Mouse (Mus musculus) intestine, embryonic 14.5 days (tissue): ENCODE measurements at regions not wholly inside any gene's neighbourhood (a gene's known extent, or its start where the extent isn't known, plus 50 kb on each side); places are given as distances from the start of the nearest gene placed in this dataset.

Experiments
- ATAC-seq: fragments of 200-750 bp; cut with Nextera tagmentation; replicated peaks from 2 replicates; pipeline ENCODE4 v1.8.0; 2017; ENCODE audit warnings: low read depth, moderate number of reproducible peaks, moderate TSS enrichment, moderate library complexity; ENCODE audit not compliant: low FRiP score, low TSS enrichment
- DNase-seq: peaks from one replicate; pipeline ENCODE4 v3.0.0-alpha.2; 2018; ENCODE audit warnings: low spot score
- H3K27ac ChIP-seq: fragments of 300-500 bp; sonication (generic); 2 replicates; pipeline ENCODE4 v1.5.1; 2014; ENCODE audit warnings: low read depth, mild to moderate bottlenecking, control low read depth
- H3K27me3 ChIP-seq: fragments of 300-500 bp; sonication (generic); replicated peaks from 2 replicates; pipeline ENCODE4 v1.6.1; 2014; ENCODE audit warnings: low read length, control low read depth; ENCODE audit not compliant: control insufficient read depth, insufficient read depth
- H3K36me3 ChIP-seq: fragments of 300-500 bp; sonication (generic); 2 replicates; pipeline ENCODE4 v1.6.1; 2014; ENCODE audit warnings: low read length, control low read depth; ENCODE audit not compliant: control insufficient read depth, insufficient read depth
- H3K4me1 ChIP-seq: fragments of 300-500 bp; sonication (generic); replicated peaks from 2 replicates; pipeline ENCODE4 v1.6.1; 2014; ENCODE audit warnings: low read length, control low read depth, mixed read lengths; ENCODE audit not compliant: control insufficient read depth, insufficient read depth
- H3K4me2 ChIP-seq: fragments of 300-500 bp; sonication (generic); 2 replicates; pipeline ENCODE4 v1.6.1; 2014; ENCODE audit warnings: low read length
- H3K4me3 ChIP-seq: fragments of 300-500 bp; sonication (generic); 2 replicates; pipeline ENCODE4 v1.5.1; 2014; ENCODE audit warnings: low read depth, low read length, control low read depth, mixed read lengths
- H3K9ac ChIP-seq: fragments of 300-500 bp; sonication (generic); 2 replicates; pipeline ENCODE4 v1.6.1; 2014; ENCODE audit warnings: mild to moderate bottlenecking, low read length
- H3K9me3 ChIP-seq: fragments of 300-500 bp; sonication (generic); 2 replicates; pipeline ENCODE4 v1.6.1; 2016; ENCODE audit warnings: low read length, control low read depth; ENCODE audit not compliant: control insufficient read depth
- WGBS: fragments of 180-500 bp; shearing (Covaris S2); extraction: QIAGEN DNeasy Blood & Tissue Kit; methylation state at CpG from one replicate; pipeline ENCODE4 v1.1.7; 2014; 5-methylcytosine and 5-hydroxymethylcytosine counted together

- Histone ChIP-seq H3K27ac (no peak overlapping the region), H3K27me3 (no peaks in the 10 kb centered on the region), H3K9me3 (no peaks in the 10 kb centered on the region), H3K36me3 (no peaks in the 10 kb centered on the region), H3K9ac (no peak overlapping the region), H3K4me3 (no peak overlapping the region), H3K4me1 (peaks cover 8% of the 10 kb centered on the region), H3K4me2 (no peak overlapping the region)
- WGBS = 42% methylated on average over 5 of the region's 5 CpGs
- no peak for DNase-seq
- no peak for ATAC-seq
Observed at GRCm38 (mm10) chr13:48131681-48132080, 129.3 kb upstream of the Id4 start.

DNA sequence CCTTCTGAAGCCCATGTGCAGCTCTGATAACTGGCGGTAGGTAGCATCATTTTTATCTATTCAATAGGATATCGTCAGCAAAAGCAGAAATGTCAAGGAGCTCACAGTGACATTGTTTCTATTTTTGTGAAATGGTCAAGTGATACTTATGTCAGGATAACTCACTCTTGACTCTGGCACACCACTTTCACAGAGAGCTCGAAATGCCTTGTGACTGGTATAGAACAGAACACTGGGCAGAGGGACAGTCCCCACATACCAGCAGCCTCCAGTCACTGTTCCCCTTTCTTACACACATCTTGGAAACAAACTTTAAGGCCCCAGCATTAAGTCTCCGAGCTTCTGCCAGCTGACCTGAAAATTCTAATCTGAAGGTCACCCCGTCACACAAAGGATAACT, 115.1 kb upstream of the Id4 start:
- Histone ChIP-seq H3K9me3 (no peaks in the 10 kb centered on the region), H3K27ac (no peak overlapping the region), H3K27me3 (no peaks in the 10 kb centered on the region), H3K4me2 (no peak overlapping the region), H3K9ac (no peak overlapping the region), H3K4me3 (no peak overlapping the region), H3K36me3 (no peaks in the 10 kb centered on the region), H3K4me1 (no peaks in the 10 kb centered on the region)
- 89% methylated on average over 5 of the region's 5 CpGs for WGBS
- ATAC-seq (no peak), DNase-seq (no peak)

DNA sequence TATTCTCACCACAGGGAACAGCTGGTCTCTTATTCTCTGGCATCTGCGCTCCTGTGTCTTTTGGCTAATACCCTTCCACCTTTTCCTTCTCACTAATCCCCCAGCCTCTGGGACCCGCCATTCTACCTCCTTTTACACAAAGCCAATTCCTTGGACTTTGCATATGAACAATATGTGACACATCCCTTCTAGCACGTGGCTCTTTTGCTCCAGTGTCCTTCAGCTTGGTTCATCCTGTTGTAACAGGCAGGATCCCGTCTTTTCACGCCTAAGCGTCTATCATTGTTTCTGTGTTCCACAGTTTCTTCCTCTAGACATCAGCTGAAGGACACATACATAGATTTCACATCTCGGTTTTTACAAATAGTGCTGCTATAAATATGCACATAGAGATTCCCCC, 114.0 kb upstream of the Id4 start:
- 85% methylated on average over 7 of the region's 7 CpGs for WGBS
- Histone ChIP-seq H3K4me2 (no peak overlapping the region), H3K27me3 (no peaks in the 10 kb centered on the region), H3K9me3 (no peaks in the 10 kb centered on the region), H3K9ac (no peak overlapping the region), H3K27ac (no peak overlapping the region), H3K4me3 (no peak overlapping the region), H3K4me1 (no peaks in the 10 kb centered on the region), H3K36me3 (no peaks in the 10 kb centered on the region)
- no peak for ATAC-seq
- DNase-seq = no peak

DNA sequence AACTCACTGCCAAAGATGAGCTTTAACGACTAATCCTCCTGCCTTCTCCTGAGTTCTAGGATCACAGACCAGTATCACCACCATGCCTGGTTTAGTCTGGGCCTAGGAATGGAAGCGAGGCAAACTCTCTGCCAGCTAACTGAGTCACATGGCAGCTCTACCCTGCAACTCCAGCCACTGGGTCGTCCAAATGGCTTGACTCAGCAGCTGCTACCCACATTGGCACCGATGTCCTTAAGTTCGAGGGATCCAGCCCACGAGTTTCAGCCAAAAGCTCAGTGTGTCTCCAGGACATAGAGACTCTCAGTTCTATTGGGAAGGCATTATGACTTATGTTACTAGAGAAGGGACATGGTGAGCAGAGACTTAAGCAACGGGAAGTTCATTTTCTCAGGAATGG, 107.8 kb upstream of the Id4 start:
- H3K4me2 ChIP-seq = no peak overlapping the region
- H3K4me3 ChIP-seq = no peak overlapping the region
- ATAC-seq (no peak), DNase-seq (no peak)
- no peaks in the 10 kb centered on the region for H3K27me3 ChIP-seq
- 78% methylated on average over 7 of the region's 7 CpGs for WGBS
- no peaks in the 10 kb centered on the region for H3K4me1 ChIP-seq
- no peaks in the 10 kb centered on the region for H3K9me3 ChIP-seq
- no peak overlapping the region for H3K9ac ChIP-seq
- H3K36me3 ChIP-seq = no peaks in the 10 kb centered on the region
- no peak overlapping the region for H3K27ac ChIP-seq

- no peak overlapping the region for H3K4me2 ChIP-seq
- ATAC-seq = no peak
- peaks cover 4% of the 10 kb centered on the region for H3K4me1 ChIP-seq
- no peaks in the 10 kb centered on the region for H3K36me3 ChIP-seq
- H3K27ac ChIP-seq = no peak overlapping the region
- H3K9me3 ChIP-seq = no peaks in the 10 kb centered on the region
- no peak overlapping the region for H3K9ac ChIP-seq
- no peak for DNase-seq
- WGBS = 82% methylated on average over 7 of the region's 7 CpGs
- no peak overlapping the region for H3K4me3 ChIP-seq
- H3K27me3 ChIP-seq = no peaks in the 10 kb centered on the region
Observed at GRCm38 (mm10) chr13:48153684-48154413, 107.2 kb upstream of the Id4 start.

DNA sequence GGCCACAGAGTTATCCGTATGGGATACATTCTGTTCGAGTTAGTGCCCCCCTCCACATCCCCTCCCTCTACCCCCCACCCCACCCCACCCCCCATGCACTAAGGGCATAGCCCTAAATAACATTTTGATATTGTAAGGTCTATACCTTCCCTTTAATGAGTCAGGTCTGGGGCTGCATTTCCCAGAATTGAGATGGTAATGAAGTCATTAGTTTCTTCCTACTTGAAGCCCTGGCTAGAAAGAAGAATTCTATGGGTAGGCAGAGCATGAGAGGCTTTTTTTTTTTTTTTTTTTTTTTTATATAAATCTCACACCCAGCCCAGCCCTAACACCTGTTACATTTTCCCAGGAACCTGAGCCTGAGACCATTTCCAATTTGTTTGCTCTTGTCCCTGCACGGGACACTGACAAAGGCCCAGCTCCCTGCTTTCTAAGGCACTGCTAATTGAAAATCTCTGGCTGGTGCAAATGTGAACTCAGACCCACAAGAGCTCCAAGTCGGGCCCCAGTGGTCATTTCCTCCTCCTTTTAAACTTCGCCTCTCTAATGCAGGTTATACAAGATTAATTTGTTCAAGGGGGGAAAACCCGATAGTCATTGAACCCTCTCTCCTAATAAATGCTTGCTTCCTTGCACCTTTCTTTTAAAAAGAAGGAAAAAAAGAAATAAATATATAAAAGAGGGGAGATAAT, 106.5 kb upstream of the Id4 start:
- Histone ChIP-seq H3K4me1 (peaks cover 7% of the 10 kb centered on the region), H3K27me3 (no peaks in the 10 kb centered on the region), H3K27ac (no peak overlapping the region), H3K9me3 (no peaks in the 10 kb centered on the region), H3K4me3 (no peak overlapping the region), H3K36me3 (no peaks in the 10 kb centered on the region), H3K4me2 (no peak overlapping the region), H3K9ac (no peak overlapping the region)
- WGBS = 39% methylated on average over 6 of the region's 6 CpGs
- ATAC-seq = no peak
- no peak for DNase-seq

DNA sequence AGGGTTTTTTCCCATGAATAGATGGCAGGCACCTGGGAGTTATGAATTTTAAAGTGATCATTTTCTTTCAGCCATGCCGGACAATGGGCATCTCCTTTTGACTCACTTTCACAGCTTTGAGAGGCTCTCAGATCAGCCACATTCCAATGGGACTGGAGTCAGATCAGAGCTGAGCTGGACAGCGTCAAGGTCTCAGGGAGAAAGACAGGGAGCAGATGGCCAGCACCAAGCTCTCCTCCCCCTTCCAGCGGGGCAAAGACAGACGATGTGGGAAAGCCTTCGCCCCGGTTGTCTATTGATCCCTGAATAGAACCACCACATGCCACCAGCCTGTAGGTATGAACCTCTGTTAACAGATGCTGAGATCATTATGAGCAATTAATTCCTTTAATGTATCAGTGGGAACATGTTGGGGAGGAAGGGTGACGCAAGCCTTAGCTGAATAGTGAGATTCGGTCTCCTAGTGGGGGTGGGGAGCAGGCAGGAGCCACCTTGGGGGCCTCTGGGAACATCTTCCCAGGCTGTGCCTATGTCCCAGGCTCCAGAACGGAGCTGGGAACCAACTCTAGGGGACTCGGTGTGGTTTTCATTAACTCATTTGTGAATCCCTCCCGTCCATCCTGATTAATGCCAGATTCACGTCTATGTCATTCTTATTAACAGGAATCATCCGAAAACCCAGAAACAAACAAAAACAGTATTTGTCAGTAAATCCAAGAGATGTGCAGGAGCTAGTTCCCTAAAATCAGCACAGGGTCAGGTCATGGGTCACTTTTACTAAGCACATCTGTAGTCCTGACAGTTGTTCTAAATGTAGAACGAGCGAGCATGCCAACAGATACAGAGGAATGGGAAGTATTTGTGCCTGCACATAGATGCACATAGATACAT, 101.8 kb upstream of the Id4 start:
- H3K27me3 ChIP-seq = no peaks in the 10 kb centered on the region
- no peak overlapping the region for H3K27ac ChIP-seq
- H3K9me3 ChIP-seq = no peaks in the 10 kb centered on the region
- 23% methylated on average over 15 of the region's 15 CpGs for WGBS
- no peak overlapping the region for H3K4me3 ChIP-seq
- peaks cover 7% of the 10 kb centered on the region for H3K4me1 ChIP-seq
- DNase-seq = peak; percentile 54
- H3K36me3 ChIP-seq = no peaks in the 10 kb centered on the region
- no peak for ATAC-seq
- H3K9ac ChIP-seq = no peak overlapping the region
- H3K4me2 ChIP-seq = peak overlapping the region; percentile 35

DNA sequence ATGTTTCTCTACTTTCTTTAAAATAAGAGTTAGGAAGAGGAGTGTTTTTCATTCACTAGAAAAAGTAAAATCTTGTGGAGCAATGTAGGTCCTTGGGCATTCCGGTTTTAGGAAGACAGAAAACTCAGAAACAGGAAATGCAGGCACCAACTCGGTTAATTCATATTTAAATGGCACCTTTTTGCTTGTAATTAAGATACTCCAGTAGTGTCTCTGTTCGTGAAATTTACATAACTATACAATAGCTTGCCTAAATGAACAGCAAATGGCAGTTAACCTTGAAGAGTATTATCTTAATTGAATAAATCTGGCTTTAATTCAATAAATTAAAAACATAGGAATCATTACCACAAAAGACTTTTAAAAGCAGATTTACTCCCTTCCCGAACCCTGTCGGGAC, 100.9 kb upstream of the Id4 start:
- H3K36me3 ChIP-seq = no peaks in the 10 kb centered on the region
- no peak overlapping the region for H3K9ac ChIP-seq
- no peak overlapping the region for H3K4me2 ChIP-seq
- WGBS = 65% methylated on average over 5 of the region's 5 CpGs
- H3K27ac ChIP-seq = no peak overlapping the region
- ATAC-seq (no peak), DNase-seq (no peak)
- H3K27me3 ChIP-seq = no peaks in the 10 kb centered on the region
- peaks cover 7% of the 10 kb centered on the region for H3K4me1 ChIP-seq
- no peaks in the 10 kb centered on the region for H3K9me3 ChIP-seq
- H3K4me3 ChIP-seq = no peak overlapping the region
